Mouse (Mus musculus) embryonic fibroblast, embryonic 13.5 days (primary cell): ENCODE measurements around the gene Coq10b. TPM values are rescaled to one million over a fixed set of nuclear protein-coding genes. Genes with fewer than 3 reads are reported as not detected.
"Not testable (repeated sequence)": the region's sequence is repeated elsewhere in the genome, so short reads cannot be mapped to it uniquely, and the experiment has no call there.

Source experiments
- H3K27ac ChIP-seq: 2 replicates; pipeline ENCODE4 v1.5.1; 2012; ENCODE audit warnings: low read length, control low read depth, inconsistent platforms; ENCODE audit not compliant: insufficient read depth
- H3K4me1 ChIP-seq: 2 replicates; pipeline ENCODE4 v1.6.1; 2011; ENCODE audit warnings: low read length; ENCODE audit not compliant: control insufficient read depth, insufficient read depth
- H3K4me3 ChIP-seq: 2 replicates; pipeline ENCODE4 v1.5.1; 2011; ENCODE audit warnings: mild to moderate bottlenecking, control low read depth, low read length; ENCODE audit not compliant: insufficient read depth
- CTCF ChIP-seq: IDR thresholded peaks from 2 replicates; pipeline ENCODE4 v1.5.1; 2011; ENCODE audit warnings: mild to moderate bottlenecking, control low read depth, low read length, moderate library complexity, borderline replicate concordance; ENCODE audit not compliant: insufficient read depth
- POLR2A ChIP-seq: IDR thresholded peaks from 2 replicates; pipeline ENCODE4 v1.6.1; 2011; ENCODE audit warnings: low read depth, mild to moderate bottlenecking, control low read depth, low read length, moderate library complexity
- polyA plus RNA-seq: library from polyadenylated mRNA; stranded (reverse); fragments of >200 nt; gene quantifications from 2 replicates; pipeline ENCODE4 v1.2.4, GENCODE M21; 2011; ENCODE audit warnings: low read depth; ENCODE audit not compliant: missing spikeins, insufficient read length

Coq10b gene
- 67.1 and 82.1 TPM in 2 replicates for polyA plus RNA-seq

DNA sequence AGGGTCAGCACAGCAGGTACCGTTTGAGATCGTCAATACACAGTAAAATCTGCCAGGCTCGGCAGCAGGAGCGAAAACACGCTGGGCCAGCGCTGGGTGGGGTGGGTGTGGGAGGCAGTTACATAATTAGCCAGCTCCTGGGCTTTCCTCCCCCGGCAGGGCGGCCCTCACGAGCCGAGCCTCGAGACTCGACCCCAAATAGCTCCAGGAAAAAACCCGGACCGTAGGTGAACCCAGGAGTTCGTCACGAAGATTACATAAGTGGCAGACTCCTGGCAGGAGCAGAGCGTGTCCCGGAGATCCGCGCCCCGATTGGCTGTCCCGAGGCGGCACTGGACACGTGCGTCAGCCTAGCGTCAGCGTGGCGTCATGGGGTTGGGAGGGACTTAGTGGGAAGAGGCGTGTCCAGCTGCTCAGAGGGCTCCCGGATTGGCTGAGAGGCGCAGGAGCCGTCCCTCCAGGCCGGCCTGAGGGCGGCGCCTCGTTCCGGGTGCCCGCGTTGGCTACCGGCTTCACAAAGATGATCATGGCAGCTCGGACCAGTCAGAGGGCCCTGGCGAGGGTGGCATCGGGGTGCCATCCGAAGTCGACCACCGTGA, at the start of gene Coq10b:
TSS of gene Coq10b (plus strand) at position 416 of the 599 bp plus-strand sequence.
- Histone ChIP-seq H3K4me3 (peak within 1 kb of the TSS; percentile 96), H3K27ac (peak within 1 kb of the TSS; percentile 94), H3K4me1 (peaks cover 2% of the 10 kb centered on the region)
- TF ChIP-seq CTCF (no peak), POLR2A (peak; percentile 83)

DNA sequence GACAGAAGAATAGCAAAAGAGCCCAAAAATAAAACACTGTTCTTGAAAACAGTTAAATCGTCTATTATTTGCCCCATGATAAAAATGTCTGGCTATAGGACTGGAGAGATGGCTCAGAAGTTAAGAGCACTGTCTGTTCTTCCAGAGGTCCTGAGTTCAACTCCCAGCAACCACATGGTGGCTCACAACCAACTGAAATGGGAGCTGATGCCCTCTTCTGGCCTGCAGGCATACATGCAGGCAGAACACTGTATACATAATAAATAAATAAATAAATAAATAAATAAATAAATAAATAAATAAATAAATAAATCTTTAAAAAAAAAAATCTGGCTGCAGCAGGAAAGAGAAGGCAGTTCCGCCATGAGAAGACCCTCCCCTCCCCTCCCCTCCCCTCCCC, 44.3 kb upstream of the Coq10b start:
- not testable (repeated sequence) for H3K4me3 ChIP-seq, H3K27ac ChIP-seq, H3K4me1 ChIP-seq

DNA sequence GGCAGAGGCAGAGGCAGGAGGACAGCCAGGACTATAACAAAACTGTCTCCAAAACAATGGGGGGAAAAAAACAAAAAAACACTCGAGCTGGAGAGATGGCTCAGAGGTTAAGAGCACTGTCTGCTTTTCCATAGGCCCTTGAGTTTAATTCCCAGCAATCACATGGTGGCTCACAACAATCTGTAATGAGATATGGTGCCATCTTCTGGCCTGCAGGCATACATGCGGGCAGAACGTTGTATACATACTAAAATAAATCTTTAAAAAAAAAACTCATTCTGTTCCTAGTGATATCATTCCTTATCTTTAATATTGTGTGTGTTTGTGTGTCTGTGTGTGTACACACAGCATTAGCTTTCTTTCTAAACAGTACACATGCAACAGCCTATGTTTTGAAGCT, 40.1 kb upstream of the Coq10b start:
- no peak overlapping the region for H3K27ac ChIP-seq
- no peak for TF ChIP-seq POLR2A
- no peak for TF ChIP-seq CTCF
- no peak overlapping the region for H3K4me3 ChIP-seq
- no peaks in the 10 kb centered on the region for H3K4me1 ChIP-seq

DNA sequence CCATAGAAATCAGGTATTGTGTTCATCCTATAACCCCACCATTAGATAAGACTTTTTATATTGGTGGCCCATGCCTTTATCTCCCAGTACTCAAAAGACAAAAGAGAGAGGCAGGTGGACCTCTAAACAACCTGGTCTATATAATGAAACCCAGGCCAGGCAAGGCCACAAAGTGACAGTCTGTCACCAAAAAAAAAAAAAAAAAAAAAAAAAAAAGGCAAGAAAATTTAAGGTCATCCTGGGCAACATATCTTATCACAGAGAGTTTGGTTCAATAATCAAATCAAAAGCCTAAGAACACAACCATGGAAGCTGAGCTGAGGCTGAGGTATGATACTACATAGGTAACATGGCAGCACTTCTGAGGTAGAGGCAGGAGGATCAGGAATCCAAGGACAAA, 30.7 kb upstream of the Coq10b start:
- Histone ChIP-seq H3K4me3 (no peak overlapping the region), H3K27ac (no peak overlapping the region), H3K4me1 (peaks cover 4% of the 10 kb centered on the region; the same call in 1 of the 2 replicates)
- TF ChIP-seq CTCF (no peak), POLR2A (no peak)

DNA sequence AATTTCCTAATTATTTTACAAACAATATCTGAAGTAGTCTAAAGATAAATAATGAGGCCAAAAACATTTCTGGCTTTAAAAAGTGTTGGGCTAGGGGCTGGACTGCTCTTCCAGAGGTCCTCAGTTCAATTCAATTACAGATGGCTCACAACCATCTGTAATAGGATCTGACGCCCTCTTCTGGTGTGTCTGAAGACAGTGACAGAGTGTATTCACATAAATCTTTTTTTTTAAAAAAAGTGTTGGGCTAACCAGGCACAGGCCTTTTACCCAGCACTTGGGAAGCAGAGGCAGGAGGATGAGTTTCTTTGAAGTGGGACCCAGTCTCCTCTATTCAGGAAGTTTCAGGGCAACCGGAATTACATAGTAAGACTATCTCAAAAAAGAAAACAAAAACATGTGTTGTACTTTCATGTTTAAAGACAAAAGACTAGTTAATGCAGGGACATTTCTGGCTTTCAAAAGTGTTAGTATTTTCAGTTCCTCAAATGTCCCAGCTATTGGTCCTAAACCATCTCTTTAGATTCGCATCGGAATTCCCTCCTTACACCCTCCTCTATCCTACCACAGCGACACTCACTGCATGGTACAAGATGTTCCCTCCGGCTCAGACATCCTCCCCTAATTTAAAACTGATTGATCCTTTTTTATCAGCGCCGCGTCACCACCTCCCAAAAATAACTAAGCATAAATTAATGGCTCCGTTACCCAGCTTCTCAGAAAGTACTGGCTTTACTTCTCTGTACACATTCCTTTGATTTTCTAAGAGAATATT, 26.7 kb upstream of the Coq10b start:
- peak overlapping the region; percentile 40; the same call in 1 of the 2 replicates for H3K27ac ChIP-seq
- TF ChIP-seq CTCF (no peak), POLR2A (no peak)
- peak overlapping the region; percentile 100 for H3K4me3 ChIP-seq
- H3K4me1 ChIP-seq = peaks cover 4% of the 10 kb centered on the region; the same call in 1 of the 2 replicates

DNA sequence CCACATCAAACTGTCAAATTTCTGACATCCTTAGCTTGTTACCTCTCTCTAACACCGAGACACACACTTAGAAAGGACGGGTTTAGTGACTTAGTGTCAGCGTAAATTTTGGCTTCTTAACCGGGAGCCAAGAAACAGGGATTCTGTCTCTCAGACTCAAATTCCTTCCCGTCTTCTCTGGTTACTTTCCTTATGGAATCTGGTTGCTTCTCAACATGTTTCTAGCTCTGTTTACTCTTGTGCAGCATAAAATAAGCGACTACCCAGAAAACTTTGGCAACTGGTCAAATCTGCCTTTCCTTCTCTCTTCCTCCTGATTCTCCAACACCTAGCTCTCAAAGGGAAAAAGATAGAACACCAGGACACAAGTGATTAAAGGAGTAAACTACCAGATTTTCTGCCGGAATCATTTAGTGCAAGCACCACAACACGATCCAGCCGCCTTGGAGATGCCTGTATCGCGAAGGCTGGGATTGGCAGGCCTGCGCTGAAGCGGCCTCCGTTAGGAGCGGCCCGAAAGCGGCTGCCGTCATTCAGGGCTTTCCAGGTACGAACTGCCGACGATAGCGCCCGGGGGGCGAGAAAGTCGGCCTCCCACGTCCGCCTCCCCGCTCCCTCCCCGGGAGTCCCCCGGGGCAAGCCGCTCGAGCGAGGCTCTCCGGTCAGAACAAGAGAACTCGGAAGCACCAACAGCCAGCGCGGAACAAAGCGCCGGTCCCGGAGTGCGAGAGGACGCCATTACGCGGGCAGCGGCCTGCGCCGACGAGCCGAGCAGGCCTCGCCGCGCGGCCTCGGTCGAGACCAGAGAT, 25.9 kb upstream of the Coq10b start:
- Histone ChIP-seq H3K4me1 (peaks cover 4% of the 10 kb centered on the region; the same call in 1 of the 2 replicates), H3K4me3 (peak overlapping the region; percentile 100), H3K27ac (peak overlapping the region; percentile 62)
- no peak for TF ChIP-seq CTCF
- no peak for TF ChIP-seq POLR2A

DNA sequence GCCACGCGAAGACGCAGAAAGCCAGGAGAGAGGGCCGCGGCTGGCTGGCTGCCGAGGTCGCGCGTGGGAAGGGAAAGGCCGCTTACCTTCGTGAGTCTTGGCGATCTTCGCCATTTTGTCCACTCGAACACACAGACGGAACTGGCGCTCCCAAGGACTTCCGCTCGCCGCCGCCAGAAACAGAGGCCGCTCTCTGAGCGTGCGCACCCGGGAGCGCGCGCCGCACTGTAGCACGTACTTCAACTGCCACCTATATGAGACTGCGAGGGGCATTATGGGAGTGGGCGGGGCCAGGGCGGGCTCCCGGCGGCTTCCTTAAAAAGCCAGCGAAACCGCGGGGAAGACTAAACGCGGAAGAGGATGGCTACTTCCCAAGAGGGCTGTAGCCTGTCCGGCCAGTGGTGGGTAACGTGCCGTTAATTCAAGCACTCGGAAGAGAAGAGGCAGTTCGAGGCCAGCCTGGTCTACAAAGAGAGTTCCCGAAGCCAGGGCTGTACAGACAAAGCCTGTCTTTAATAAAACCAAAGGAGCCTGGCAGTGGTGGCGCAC, 25.2 kb upstream of the Coq10b start, which contains the start of gene Sf3b1:
TSS of gene Sf3b1 (minus strand) at position 229 of the 549 bp plus-strand sequence.
- H3K27ac ChIP-seq = peak within 1 kb of the TSS; percentile 62
- no peak for TF ChIP-seq CTCF
- peak; percentile 96 for TF ChIP-seq POLR2A
- H3K4me3 ChIP-seq = peak within 1 kb of the TSS; percentile 100
- H3K4me1 ChIP-seq = peaks cover 4% of the 10 kb centered on the region; the same call in 1 of the 2 replicates

DNA sequence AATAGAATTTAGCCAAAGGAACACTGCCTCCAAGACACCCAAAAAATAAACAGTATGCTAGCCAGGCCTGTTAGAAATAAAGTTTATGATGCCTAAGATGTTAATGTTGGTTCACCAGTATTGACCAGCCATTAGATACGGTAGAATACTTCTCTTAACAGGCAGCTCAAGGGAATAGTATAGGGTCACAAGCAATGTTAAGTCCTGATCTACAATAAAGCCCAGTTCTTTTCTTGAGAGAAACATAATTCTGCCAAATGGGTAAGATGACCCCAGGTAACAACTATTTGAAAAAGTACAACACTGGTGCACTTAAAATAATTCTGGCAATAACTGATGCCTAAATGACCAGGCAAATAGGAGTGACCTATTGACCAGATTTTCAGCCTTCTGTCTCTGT, 24.6 kb upstream of the Coq10b start:
- H3K4me1 ChIP-seq = peaks cover under 1% of the 10 kb centered on the region; the same call in 1 of the 2 replicates

DNA sequence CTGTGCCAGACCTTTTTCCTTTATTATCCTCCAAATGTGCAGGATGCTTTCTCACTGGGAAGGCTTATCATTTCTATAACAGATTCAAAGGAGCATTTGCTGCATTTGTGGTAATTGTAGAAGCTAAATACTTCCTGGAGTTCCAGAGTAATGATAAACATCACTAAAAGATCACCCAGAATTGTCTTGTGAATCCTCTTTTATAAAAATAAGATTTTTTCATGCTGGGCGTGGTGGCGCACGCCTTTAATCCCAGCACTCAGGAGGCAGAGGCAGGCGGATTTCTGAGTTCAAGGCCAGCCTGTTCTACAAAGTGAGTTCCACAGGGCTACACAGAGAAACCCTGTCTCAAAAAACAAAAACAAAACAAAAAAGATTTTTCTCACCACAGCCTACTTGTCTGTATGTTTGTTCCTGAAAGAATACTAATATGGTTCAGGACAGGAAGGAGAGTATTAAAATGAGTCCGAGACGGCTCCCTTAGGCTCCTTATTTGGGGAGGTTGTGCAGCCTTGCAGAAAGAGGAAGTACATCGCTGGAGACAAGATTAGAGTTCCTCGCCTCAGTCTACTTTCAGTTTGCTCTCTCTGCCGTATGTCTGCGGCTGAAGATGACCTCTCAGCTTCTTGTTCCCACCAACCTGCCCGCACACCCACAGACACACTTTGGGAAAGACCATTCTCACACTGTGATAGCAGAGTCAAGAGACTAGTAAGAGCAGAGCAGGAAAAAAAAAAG, 23.9 kb upstream of the Coq10b start:
- TF ChIP-seq POLR2A = no peak
- TF ChIP-seq CTCF = no peak
- no peak overlapping the region for H3K27ac ChIP-seq
- H3K4me3 ChIP-seq = no peak overlapping the region
- H3K4me1 ChIP-seq = no peaks in the 10 kb centered on the region; the same call in 1 of the 2 replicates

More for the DNA sequence above, 24.6 kb upstream of the Coq10b start:
- Histone ChIP-seq H3K4me3 (no peak overlapping the region), H3K27ac (no peak overlapping the region)
- TF ChIP-seq POLR2A (no peak), CTCF (no peak)
